Mouse (Mus musculus): ENCODE results near the gene Aplnr.

GRCm38 (mm10) chr2:85151233-85151632, 15.2 kb downstream of the Aplnr start:
- TF ChIP-seq GATA1 (IDR thresholded peaks at IDR 0.05; ENCODE audit: low read length) (no peak), TAL1 (IDR thresholded peaks at IDR 0.05; ENCODE audit: low read length) (no peak)

Data from erythroblast, embryonic 14.5 days (primary cell).